Mouse (Mus musculus) testis, adult 2 months (tissue): ENCODE data around the gene Ubxn6.

Source experiments
- CTCF ChIP-seq: fragments of 200-500 bp; IDR thresholded peaks from 2 replicates; pipeline ENCODE4 v1.5.1; 2012; ENCODE audit warnings: low read depth, mild to moderate bottlenecking, inconsistent platforms, low read length, moderate library complexity; ENCODE audit not compliant: control insufficient read depth, insufficient read depth, insufficient replicate concordance
- POLR2A ChIP-seq: fragments of 200-500 bp; IDR thresholded peaks from 2 replicates; pipeline ENCODE4 v1.6.1; 2012; ENCODE audit warnings: low read depth, mild to moderate bottlenecking, inconsistent platforms, low read length, moderate library complexity; ENCODE audit not compliant: control insufficient read depth

GRCm38 (mm10) chr17:56119431-56119830 is 44.6 kb upstream of the Ubxn6 start:
- TF ChIP-seq CTCF (no peak), POLR2A (no peak)
